Mouse (Mus musculus) CD4-positive, CD25-positive, alpha-beta regulatory T cell, adult 4 months (primary cell): ENCODE measurements around the gene Kcnq5. TPM values are rescaled to one million over a fixed set of nuclear protein-coding genes. Genes with fewer than 3 reads are reported as not detected.
A peak's percentile ranks its signal among the peaks of the same experiment; 100 is the strongest.

Source experiments
- ATAC-seq: one replicate; pipeline ENCODE4 v1.8.0; 2017
- polyA plus RNA-seq, 2 experiments: library from polyadenylated mRNA; unstranded; fragments of 100-300 nt; shearing (Covaris generic); gene quantifications; one replicate each; pipeline ENCODE4 v1.2.1; 2017

Kcnq5 gene
- polyA plus RNA-seq: 1 to 10 TPM; 3.6 to 4.3 TPM

DNA sequence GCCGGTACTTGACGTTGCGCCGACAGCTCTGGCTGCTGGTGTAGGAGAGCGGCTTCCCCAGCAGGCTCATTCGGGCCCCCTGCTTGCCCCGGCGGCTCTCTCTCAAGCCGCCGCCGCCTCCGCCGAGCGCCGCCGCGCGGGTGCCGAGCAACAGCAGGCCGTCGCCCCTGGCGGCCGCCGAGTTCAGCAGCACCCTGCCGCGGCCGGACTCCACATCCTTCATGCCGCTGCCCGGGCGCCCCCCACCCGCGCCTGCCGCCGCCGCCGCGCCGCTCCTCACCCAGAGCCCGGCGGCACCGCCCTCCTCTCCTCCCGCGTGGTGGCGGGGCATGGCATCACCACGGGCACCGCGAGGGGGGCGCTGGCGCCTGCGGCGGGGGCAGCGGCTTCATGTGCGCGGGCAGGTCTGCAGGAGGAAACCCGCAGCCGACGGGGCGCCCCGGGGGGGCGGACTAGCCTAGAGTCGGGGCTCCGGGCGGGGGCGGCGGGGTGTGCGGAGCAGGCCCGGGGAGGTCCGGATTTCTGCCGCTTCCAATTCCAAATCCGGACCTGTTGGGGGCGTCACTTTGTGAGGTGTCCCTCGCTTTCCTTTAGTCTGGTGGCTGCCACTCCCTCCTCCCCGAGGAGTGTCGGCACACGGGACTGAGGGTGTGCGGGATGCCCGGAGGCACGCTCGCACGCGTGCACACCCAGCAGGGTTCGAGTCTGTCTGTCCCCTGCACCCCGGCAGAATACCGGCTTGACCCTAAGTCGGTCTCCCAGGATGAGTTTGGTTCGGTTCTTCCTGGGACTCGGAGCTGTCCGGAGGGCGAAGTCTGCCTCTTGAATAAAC, at the start of gene Kcnq5:
TSS of gene Kcnq5 (minus strand) at position 692 of the 832 bp plus-strand sequence.
- ATAC-seq: peak; percentile 42

DNA sequence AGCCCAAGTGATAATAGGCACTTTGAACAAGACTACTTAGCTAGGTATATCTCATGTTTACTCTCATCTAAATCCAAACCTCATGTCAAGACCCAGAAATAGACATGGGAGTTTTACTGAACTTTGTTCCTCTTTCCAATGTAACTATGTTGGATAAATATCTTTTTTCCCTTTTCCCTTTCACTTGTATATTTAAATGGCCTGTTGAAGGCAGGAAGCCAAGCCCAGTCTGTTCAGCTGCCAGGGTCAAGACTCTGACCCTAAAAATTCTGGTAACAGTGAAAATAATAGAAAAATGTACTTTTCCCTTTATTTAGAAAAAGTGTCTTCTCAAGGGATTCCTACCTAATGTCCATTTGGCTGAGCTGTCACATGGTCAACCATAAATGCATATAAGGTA, 18.0 kb upstream of the Kcnq5 start:
- ATAC-seq: no peak

DNA sequence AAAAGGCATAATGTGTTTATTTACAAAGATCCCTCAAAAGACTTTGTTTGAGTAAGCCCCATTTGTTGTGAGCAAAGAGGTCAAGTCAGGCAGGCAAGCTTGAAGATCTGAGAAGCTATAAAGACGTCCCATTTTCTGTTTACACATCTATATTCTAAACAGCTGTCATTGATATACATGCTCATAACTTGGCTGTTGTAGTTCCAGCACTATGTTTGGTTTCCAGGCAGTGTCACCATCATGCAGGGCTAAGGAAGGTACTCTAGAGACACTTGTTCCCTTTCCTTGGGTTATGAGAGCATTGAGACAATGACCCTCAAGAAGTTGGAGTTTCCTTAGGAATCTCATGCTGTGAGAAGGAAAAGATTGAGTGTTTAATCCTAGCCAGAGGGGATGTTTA, 17.6 kb upstream of the Kcnq5 start:
- no peak for ATAC-seq

DNA sequence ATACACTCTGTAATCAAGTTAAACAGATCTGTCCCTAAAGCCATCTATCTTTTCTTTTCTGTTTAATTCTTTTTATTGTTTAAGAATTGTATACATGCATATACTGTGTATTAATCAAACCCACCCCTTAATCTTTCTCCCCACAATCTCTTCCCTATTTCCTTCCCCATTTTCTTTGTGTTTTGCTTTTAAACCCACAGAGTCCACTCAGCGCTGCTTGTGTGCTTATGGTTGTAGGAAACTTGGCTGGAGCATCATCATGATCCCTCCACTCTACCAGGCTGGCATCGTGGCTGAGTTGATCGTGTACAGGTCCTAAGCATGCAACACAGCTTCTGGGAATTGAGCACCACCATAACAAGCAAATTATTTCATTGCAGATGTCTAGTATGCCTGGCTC, 12.3 kb upstream of the Kcnq5 start:
- no peak for ATAC-seq

DNA sequence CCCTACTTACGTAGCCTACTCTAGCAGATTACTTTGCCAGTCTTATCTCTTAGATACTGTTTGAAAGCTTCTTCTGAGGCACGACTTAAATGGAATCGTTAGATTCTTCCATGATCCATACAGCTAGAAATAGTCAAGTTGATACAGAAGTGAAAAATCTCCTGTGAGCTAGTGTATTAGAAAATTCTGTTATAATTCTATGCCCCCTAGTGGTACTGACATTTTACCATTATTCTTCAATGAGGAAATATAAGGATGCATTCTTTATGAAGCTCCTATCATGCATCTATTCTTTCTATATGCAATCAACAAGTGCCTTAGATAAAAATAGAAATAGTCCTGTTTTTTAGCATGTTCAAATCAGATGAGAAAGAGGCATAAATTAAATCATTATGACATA, 5.4 kb upstream of the Kcnq5 start:
- ATAC-seq: no peak

DNA sequence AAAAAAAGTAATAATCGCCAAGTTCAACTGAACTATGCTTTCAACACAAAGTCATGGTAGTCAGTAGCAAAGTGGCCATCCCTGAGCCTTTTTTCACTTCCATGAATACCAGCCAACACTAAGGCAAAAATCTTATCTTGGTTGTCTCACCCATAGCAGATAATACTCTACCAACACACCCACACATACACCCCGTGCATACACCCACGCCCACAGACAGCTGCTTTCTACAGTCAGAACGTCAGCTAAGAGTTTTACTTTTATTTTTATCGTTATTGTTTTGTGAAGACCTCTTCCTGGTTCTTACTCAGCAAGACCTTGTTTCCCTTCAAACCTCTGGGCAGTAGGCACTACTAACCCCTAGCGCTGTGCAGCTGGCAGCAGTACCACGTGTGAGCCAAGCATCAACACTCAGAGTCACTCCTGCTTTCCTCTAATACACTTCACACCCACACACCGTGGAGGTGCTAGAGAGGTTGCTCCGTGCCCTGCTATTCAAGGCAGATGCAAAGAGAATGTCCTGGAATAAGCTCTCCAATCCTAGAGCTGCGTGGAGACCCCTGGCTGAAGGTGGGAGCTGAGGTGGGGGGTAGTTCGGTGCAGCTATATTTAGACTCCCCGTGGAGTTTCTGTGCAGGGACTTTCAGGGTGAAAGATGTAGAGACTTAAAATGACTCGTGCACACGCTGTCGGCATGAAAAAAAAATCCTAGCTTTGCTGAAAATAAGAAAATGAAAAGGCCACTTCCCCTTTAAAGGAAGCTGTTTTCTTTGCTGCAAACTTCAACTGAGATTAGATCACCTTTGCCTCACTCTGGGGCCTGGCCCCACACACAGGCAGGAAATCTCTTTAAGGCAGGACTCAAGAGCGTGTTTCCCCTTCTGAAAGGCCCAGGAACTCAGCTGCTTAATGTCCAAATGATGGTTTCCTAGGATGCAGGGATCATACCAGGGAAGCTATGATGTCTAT, 1.4 kb upstream of the Kcnq5 start:
- ATAC-seq: peak; percentile 62

DNA sequence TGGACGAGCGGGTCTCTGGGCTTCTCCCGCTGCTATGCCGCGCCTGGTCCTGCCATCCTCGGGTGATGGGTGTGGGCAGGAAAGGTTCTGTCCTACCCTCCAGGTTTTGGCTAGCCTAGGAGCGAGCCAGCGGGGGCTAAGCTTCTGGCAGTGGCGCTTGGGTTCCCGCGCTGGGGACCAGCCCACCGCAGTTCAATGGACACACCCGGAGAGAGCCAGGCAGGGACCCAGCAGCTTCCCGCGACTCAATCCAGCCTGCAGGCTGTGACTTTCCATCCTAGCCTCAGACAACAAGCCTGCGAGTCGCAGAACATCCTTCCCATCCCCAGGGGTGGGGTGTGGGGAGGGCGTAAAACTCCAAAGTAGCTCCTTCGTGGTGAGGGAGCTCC, 335 bp upstream of the Kcnq5 start:
- ATAC-seq: no peak

DNA sequence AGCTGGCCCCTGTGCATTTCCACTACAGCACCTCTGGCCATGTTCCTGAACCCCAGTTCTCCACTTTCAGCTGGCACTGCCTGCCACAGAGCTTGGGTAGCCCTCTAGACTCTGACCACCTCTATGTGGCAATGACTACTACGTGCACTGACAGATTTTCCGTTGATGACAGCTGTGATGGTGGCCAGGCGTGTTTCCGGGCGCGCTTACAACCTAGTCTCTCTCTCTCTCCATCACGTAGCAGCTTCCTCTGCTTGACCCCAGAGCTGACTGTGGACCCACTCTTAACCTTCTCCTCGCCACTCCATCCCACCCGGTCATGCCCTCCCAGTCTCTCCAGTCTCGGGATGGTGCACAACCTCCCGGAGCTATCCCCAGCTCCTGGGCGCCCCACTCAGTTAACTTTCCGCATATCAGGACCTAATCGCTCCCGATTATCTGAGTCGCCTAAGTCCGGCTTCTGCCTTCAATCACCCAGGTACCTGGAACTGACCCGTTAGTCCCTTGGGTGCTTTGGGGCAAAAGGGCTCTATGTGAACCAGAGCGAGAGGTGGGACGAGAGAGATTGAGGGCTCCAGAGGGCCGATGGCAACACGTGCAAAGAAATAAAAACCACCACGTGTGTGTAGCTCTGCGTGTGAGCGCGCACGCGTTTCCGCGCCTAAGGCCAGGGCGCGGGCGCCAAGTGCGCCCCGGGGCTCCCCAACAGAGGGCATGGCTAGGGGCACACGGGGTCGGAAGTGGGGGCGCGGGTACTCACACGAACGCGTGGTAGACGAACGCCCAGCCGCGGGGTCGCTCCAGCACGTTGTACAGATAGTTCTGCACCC, 1.1 kb downstream of the Kcnq5 start:
- ATAC-seq: peak; percentile 36

DNA sequence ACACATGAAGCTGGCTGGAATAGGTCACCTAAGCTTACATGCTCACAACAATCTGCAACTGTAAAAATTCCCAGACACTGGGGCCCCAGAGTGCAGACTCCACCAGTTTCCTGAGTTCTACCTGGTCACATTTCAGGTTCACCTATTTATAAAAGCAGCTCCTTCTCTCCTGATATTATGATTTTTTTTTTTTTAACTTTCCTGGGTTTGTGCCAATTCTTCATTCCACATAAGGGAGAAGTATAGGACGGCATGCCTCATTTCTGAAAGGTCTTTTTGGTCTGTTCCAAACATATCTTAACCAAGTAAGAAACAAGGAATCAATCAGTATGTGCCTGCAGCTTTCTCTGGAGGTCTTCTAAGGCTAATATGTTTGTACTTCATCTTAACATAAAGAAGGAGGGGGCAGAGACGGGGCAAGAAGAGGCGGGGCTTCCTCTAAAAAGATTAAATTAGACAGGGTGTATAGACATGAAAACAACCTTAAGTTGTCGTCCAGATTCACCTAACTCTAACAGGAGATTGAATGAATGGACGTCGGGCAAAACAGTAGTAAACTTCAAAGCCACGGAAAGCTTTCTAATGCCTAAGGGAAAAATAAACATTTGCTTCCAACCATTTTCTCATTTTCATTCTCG, 2.0 kb downstream of the Kcnq5 start:
- ATAC-seq: no peak

DNA sequence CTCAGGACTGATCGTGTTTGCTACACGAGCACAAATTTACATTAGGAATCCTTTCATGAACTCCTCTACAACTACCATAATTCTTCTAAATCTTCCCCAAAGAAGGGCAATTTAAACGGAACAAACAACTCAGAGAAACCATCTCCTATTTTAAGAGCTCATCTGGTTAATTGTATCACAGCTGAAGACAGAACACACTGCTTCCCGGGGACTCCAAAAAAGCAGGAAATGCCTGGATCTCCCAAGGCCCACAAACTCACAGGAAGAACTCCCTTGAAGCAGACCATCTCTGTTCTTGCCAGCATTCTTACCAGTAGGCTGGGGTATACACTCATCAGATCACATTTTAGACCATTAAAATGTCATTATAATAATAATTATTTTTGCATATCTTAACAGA, 3.7 kb downstream of the Kcnq5 start:
- no peak for ATAC-seq

DNA sequence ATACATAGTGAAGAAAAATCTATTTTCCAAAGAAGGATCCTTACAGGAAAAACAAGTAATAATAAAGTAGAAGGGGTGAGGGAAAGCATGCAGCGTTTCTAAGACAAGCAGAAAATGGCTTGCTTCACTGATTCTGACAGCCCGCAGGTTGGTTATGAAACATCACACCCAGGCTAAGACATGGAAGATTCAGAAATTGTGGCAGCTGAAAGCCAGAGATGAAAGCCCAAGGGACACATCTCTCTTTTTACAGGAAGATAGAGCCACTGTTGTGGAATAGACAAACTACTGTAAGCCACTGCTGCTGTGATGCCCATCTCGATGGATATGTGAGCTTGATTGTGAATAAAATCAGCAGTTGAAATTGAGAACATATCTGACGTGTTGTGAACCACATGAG, 20.9 kb downstream of the Kcnq5 start:
- no peak for ATAC-seq

DNA sequence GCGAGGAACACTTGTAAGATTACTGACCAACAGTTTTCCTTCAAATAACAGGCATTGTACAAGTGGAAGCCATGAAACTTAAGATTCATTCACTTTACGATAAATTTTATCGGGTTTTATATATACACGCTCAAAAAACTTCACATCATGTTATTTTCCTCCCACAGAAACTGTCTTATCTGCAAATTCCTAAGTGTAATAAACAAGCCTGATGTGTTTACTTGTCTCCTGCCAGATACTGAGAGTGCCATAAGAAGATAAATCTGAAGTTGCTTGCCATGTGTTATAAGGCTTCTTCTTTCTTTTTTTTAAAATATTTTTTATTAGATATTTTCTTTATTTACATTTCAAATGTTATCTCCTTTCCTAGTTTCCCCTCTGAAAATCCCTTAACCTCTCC, 34.6 kb downstream of the Kcnq5 start:
- no peak for ATAC-seq

DNA sequence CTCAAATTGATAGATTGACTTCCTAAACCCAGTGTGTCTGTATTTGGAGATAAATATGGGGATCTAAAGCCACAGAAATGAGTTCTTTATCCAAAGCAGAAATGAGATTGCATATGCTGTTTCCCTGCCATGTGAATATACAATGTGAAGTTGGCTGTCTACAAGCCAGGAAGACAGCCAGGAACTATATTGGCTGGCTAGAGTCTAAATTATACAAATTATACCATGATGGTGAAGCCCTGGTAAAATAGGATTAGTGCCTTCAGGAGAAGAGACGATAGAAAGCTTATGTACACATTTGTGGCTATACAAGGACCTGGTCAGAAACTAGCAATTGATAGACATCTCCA, 38.5 kb downstream of the Kcnq5 start:
- ATAC-seq: no peak

DNA sequence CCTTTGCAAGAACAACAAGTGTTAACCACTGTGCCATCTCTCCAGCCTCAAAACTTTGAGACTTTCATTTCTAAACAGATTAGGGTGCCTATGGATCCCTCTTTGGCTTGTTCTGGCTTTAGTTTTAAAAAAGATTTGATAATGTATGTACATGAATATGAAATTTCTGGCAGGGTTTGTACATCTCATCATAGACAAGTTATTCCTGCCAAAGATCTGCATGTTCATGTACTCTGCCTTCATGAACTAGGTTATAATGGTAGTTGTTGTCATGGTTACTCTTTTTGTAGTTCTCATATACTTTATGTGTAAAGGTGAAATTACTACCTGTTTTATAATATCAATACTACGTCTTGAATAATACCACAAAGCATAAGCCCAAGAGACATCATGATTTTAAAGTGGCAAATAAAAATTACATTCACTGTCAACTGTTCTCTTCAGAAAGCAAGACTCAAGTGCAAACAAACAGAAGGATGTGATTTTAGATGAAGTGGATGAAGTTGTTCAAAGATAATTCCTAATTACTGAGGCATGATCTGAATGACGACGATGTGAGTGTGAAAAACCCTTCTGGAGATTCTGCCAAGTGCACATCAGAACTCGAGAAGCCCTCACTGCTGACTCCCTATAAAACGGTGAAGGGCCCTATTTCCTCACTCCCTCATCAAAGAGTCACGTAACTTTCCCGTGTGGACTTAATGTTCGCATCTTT, 39.0 kb downstream of the Kcnq5 start:
- ATAC-seq: no peak

DNA sequence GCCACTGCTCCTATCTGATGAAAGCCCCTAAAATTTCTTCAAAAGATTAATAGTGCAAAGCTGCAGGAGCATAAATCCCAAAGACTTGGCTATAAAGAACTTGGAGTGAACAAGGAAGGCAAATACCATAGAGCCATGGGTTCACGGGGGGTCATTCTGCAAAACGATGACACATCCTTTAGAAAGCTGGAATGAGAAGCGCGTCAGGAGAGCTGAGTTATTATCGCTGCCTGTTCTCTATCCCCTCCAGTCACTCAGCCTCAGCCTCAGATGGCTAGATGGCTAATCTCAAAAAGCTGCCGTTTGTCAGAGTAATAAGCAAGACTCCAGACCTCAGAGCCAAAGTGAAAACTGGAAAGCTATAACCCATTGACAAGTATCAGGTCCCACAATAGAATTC, 42.5 kb downstream of the Kcnq5 start:
- no peak for ATAC-seq

DNA sequence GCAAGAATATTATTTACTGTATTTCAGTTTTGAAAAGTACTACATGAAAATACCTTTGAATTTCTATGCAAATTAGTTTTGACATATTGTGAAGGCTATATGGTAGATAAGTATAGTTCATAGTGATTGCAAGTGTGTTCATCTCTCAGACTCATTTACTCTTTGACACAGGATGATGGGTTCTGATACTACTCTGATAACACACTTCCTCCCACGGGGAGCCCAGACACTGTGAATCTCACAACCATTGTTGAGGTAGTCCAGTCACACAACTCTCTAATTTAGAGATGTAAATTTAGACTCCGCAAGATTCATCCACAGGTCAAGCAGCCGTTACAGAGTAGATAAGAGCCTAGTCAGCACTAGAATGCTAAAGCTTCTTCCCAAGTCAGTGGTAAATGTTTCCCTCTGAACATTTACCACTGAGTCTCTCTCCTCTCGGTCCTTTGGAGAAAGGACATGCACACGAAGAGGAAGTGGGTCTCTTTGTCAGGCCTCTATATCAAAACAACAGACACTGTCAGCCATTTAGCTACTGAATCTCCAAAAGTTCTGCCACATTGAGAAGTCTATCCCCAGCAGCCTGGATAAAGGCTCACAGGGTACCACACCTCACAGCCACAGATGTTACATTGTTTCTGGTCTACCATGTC, 65.5 kb downstream of the Kcnq5 start:
- ATAC-seq: peak; percentile 80

DNA sequence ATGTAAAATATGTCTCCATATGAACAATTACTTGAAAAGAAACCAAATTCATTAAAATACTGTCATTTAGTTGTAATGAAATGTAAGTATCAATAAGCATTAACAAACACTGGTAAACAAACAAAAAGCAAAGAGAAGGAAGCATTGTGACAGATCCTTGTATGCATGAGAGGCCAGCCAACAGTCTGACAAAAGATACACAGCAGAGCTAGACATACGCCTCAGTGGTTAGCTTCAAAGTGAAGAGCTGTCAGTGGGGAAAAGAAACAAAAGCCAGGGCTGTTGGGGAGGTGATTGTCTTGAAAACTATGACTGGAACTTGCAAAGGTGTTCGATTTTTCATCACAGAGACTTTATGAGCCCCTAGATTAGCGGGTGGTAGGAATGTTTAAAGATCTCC, 78.0 kb downstream of the Kcnq5 start:
- no peak for ATAC-seq

DNA sequence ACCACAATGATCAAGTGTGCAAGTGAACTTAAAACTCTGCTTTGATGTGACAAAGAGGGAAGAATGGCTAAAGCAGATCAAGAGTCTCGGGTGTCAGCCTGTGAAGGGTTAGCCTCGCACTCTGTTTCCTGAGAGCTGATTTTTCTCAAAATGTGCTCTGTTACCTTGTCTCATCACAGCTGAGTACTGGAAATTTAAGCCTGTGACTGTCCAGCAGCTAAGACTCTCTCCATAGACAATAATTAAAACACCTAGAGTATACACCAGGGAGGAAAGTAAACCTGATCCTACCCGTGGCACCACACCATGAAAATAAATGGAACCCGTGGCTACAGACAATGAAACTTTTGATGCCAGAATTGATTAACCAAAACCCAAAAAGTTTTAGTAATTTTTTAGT, 90.9 kb downstream of the Kcnq5 start:
- ATAC-seq: no peak

DNA sequence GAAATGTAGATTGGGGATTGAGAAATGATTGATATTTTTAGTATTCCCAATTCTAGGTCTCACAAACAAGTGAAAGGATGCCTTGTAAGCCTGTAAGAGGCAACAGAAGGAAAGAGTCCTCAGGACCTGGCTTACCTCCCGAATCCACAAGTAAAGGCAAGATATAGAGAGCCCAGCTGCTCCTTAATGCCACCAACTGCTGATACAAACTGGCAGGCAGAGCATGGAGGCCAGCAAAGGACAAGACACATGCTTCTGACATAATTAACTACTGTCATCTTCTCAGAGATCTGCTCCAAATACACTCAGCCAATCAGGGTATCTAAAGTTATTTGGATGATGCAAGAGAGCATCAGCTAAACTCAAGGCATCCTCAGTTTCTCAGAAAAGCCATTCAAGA, 93.3 kb downstream of the Kcnq5 start:
- no peak for ATAC-seq

DNA sequence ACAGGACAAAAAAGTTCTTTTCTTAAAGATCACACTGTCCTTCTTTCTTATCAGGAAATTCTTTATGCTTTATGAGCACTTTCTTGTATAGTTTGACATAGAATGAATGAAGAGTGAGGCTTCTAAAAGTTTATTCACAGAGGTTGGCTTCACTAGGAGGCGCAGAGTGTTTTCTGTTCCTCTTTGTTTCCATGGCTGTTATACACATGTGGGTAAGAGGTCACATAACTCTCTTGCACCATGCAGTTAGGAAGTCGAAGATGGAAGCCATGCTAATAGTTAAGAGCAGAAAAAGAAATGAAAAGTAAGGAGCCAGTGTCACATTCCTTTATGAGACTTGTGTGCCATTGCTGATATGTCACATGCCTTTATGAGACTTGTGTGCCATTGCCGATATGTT, 105.3 kb downstream of the Kcnq5 start:
- ATAC-seq: no peak

DNA sequence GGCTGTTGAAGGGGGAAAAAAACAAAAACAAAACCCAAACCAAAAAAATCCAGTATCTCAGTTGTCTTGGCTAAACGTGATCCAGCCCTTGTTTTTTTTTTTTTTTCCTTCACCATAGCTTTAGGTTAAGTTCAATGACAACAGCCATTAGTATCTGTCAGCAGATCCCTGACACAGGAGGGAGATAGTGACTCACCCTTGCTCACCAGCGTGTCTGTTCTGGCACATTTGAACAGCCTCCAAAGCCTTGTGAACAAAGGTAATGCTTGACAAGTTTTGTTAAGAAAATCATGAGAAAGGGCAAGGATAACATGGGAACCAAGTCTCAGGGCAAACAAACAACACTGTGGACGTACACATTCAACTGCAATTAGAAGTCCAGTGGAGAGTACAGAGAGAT, 123.2 kb downstream of the Kcnq5 start:
- ATAC-seq: no peak
